Mouse (Mus musculus): ENCODE measurements around the gene Nlk.
"Not testable (repeated sequence)": the region's sequence is repeated elsewhere in the genome, so short reads cannot be mapped to it uniquely, and the experiment has no call there.

Gene Nlk

DNA sequence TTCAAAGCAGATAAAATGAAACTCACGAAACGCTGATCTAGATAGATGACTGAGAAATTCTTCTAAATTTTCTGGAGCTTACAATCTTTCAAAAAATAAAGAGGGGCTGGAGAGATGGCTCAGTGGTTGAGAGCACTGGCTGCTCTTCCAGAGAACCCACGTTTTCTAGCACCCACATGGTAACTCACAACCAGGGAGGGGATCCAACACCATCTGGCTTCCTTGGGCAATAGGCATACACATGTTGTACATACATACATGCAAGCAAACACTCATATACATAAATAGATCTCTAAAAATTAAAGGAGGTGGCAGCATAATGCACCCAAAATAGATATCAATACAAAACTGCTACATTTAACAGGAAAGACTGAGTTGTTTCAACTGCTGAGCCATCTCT is 16.1 kb downstream of the Nlk start:
- DNase-seq (ENCODE audit: low spot score), result no peak

DNA sequence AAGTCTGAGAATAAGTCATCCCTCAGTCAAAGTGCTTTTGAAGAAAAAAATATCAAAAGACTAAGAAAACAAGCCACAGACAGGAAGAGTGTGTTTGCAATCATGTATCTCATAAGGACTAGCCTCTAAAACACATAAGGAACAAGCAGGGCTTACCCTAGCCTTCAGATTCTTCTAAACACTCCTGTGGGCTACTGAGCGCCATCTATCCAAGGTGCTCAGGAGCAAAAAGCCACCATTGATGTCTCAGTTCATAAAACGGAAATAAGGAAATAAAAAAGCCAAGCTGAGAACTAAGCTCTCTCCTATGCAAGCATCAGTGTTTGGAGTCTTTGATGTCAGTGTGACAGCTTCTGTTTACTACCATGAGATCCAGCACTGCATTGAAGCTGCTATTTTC is 18.4 kb downstream of the Nlk start:
- DNase-seq (ENCODE audit: low spot score), result no peak

DNA sequence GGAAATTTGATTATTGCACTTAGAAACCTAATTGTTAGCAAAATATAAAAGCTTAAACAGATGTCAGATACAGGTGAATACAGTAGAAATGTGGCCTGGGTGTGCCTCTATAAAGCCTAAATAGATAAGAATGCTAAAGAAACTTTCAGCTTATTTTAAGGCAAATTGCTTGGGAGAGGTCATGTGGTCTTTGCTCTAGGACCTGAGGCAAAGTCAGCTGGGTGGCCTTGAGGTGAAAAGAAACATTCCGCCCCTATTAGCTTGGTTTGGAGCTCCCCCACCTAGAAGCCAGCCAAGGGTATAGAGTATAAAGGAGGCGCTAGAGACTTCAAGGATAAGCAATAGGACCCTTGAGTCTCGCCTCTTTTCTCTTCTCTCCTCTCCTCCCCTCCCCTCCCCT is 28.5 kb downstream of the Nlk start:
- no peak for DNase-seq (ENCODE audit: low spot score)

DNA sequence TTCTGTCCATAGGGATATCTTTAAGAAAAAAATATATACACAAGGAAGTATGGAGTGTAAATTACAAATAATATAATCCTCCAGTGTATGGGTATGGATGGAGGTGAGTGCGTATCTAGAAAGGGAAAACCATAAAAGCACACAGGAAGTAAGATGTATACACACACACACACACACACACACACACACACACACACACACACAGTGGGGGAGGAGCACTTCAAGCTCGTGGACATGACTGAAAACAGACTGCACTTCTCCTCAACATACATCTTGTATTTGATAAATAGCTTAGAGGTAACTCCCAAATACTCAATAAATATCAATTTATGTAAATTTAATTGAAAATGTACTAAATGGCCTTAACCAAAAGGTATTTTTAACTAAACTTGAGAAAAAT is 32.3 kb downstream of the Nlk start:
- no peak for DNase-seq (ENCODE audit: low spot score)

DNA sequence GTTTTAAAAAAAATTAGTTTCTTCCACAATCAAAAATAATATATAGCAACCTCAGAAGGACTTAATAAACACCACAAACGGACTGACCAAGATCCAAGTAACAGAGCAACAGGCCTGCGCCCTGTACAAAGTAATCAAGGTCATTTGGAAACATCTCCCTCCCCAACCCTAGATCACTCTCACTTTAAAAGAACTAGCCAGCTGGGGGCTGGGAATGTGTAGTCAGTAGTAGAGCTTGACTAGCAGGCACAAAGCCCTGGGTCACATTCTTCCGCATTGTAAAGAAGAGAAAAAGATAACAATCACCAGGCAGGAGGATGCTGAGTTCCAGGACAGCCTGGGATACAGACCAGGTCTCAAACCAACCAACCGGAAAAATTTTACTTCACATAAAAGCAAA is 33.3 kb downstream of the Nlk start:
- DNase-seq (ENCODE audit: low spot score), result peak; percentile 16

DNA sequence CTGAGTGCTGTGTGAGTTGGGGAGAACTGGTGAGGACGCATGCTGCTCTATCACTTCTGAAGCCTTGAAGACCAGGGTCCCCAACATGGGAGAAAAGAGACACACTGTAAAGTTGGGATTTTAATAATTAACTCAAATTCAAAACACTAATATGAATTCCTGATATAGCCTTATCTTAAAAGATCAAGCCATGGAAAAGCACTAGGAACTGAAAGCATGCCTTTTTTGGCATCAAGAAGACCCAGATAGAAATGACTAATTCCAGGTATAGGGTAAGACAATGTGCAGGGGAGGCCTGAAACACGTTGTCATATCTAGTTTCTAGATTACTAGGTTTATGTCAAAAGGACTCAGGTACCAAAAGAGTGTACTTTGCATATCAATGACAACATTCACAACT is 48.0 kb downstream of the Nlk start:
- no peak for DNase-seq (ENCODE audit: low spot score)

DNA sequence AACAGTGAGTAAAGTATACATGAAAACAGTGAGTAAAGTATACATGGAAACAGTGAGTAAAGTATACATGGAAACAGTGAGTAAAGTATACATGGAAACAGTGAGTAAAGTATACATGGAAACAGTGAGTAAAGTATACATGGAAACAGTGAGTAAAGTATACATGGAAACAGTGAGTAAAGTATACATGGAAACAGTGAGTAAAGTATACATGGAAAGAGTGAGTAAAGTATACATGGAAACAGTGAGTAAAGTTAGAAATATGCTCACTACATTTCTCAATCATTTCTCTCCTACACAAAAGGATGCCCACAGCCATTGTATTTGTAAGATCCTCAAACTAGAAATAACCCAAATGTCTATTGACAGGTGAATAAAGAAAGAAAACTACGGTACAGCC is 48.8 kb downstream of the Nlk start:
- DNase-seq (ENCODE audit: low spot score), result not testable (repeated sequence)

DNA sequence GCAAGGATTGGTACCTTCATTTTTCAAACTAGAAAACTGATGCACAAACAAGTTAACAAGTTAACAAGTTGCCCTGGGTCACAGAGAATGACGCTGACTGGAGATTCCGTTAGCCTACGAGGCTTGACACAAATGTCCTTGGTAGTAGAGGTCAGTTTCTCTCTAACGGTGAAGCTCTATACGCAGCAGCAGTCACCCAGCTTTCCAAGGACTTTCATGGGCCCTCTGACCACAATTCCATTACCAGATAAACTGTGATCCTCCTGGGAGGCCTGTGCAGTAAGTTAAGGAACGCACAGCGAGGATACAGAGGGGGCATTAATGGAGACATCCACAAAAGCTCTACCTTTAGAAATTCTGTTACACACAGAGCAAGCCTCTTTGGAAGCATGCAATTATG is 53.4 kb downstream of the Nlk start:
- no peak for DNase-seq (ENCODE audit: low spot score)

DNA sequence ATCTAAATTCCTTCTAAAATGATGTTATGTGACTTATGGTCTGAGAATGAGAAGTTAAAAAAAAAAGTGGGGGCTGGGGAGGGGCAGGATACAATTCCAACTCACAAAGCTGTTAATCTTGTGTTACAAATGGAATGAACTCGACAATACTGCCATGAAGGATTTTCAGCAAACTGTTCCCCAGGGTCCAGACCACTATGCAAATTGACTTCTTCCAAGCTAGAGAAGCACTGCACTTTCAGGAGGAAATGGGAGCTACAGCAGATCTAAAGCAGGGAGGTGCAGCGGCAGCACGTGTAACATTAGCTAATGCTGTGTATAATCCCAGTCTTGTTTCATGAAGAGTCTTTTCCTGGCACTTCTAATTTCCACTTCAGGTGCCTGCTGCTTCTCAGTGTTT is 55.0 kb downstream of the Nlk start:
- no peak for DNase-seq (ENCODE audit: low spot score)

DNA sequence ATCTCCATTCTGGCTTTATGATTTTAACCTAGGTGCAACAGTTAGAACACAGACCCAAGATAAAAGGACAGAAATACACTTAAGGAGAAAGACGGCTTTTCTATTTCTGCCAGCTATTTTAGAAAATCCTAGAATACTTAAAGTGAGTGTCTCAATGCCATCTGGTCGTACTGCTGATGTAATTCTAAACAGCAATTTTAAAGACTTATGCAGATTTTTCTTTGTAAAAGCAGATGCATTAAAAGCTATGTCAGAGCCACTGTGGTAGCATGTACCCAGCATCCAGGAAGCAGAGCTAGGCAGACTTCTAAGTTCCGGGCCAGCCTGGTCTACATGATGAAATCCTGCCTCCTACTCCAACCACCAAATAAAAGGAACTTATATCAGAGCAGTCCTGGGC is 56.1 kb downstream of the Nlk start:
- no peak for DNase-seq (ENCODE audit: low spot score)

DNA sequence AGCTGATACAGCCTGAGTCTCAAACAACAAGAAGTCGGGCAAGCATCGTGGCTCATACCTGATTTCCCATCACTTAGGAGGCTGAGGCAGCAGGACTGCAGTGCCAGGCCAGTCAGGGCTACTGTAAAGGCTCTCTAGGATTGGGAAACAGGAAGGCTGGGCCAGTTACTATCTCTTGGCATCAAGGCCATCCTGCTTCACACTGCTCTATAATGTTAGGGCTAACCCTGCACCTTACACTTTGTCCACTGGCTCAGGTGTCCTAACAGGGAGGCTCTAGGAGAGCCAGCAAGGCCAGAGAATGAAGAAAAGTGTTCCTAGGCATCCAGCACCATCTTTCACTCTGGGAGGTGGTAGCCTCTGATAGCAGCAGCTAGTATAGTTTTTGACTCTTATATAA is 64.4 kb downstream of the Nlk start:
- DNase-seq (ENCODE audit: low spot score), result no peak

DNA sequence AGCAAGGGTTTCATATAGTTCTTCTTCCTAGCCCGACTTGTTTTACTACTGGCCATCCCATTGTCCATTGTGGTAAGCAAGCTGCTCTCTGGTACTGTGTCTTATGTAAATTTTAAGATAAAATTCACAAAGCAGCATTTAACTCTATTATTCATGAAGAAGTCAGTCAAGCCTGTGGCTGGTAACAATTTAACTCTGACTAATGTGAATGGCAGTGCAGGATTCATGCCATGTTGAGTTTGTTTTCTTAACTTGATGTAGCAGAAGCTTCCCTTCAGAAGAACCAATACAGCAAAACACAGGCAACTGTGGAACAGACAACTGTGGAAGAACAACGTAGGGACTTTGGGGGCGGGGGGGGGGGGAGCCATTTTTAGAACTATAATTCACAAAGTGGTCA is 68.3 kb downstream of the Nlk start:
- no peak for DNase-seq (ENCODE audit: low spot score)

DNA sequence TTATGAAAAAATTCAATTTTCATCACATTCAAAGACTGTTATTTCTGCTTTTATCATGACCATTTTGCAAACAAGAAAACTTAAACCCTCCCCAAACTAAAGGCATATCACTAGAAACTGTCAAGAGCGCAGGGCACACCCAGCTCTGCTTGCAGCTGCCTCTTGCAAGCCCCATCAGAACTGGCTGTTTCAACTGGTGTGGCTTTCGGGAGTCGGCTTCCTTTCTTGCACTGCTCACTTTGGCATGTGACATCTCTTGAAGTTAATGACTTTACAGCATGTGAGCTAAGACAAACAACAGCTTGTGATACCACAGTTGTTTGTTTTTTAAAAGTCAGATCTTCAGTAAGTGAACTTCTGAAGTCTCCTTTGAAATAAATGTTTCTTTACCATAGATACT is 72.8 kb downstream of the Nlk start:
- no peak for DNase-seq (ENCODE audit: low spot score)

DNA sequence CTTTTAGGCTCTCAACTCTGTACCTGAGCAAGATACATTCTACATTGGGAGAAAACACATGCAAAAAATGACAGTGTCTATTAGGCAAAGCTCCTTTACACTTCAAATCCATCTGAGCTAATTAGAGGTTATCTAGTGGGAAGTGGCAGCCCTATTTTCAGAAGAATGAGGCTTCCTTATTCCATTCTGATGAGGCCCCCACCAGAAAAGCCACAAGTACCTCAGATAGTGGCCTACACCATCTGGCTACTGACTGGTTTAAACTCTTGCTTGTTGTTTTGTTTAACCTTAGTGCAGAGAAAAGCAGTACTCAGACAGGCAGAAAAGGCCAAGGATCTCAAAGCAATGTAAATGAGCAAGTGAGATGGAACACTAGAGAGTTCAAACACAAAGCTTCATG is 75.2 kb downstream of the Nlk start:
- DNase-seq (ENCODE audit: low spot score), result no peak

DNA sequence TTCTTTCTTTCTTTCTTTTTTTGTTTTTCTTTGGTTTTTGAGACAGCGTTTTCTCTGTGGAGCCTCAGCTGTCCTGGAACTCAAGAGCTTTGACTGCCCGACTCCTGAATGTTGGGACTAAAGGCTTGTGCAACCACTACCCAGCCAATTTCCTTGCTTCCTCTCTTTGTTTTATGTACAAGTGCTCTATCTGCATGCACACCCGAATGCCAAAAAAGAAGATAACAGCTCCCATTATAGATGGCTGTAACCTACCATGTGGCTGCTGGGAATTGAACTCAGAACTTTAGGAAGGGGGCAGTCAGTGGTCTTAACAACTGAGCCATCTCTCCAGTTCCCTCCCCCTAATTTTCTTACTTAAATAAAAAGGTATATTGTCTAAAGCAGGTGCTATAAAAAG is 77.0 kb downstream of the Nlk start:
- no peak for DNase-seq (ENCODE audit: low spot score)

DNA sequence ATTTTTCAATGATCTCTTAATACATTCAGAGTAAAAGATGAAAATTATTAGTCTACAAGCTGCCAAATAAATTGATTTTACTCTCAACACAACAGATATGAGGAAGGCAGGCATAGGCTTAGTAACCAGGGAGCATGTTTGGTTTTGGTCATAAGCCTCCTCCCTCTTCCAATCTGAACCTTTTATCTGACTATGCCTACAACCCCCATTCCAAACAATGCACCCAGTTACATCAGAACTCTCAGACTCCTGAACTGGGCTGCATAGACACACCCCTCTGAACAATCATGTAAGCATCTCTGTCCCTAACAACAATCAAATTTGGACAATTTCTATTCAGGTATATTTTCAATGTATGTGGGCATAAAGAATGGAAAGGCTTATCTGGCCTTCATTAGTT is 85.9 kb downstream of the Nlk start:
- no peak for DNase-seq (ENCODE audit: low spot score)

DNA sequence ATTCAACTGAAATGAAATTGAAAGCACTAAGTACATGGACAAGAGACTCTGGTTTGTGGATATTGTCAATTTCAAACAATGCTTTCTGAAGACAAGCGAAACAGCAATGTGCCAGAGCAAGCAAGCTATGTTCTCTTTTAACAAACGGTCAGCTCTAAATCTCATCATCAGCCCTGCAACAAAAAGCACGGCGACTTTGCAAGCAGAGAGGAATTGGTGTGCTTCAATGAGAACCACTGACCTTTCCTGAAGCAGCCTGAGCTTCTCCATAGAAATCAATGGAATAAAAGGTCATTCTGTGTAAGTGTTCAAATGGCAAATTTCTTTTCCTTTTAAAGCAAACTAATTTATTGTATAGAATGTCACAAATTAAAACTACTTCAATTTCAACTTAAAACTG is 87.5 kb downstream of the Nlk start:
- DNase-seq (ENCODE audit: low spot score), result no peak

DNA sequence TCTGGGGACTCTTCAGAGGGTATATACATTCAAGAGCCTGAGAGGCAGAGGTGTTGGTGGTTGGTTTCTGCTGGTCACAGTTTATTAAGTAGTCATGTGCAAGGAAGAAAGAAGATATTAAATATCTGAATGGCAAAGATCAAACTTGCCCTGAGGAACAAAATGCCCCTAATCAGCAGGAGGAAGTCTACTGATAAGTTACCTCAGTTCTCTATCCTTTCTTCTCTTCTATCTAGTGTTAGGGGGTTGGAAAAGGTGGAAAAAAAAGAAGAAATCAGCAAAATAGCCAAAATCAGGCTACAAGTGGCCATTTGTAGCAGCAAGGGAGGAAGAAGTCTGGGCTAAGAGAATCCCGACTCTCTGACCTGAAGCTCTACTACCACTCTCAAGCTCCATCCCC is 92.3 kb downstream of the Nlk start:
- no peak for DNase-seq (ENCODE audit: low spot score)

DNA sequence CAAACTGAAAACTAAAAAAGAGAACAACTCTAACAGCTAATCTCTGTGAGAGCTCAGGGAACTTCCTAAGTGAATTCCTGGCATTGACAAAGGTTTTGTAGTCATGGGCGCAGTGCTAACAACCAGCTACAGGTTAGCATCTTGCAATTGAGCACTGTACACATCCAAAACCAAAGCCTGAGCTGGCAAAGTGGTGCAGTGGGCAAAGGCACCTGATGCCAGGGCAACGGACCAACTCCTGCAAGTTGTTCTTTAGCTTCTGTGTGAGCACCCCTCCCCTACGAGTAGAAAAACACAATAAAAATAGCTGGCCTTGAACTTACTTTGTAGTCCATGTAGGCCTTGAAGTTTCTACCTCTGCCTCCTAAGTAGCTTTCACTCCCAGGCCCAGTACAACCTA is 94.4 kb downstream of the Nlk start:
- DNase-seq (ENCODE audit: low spot score), result no peak

DNA sequence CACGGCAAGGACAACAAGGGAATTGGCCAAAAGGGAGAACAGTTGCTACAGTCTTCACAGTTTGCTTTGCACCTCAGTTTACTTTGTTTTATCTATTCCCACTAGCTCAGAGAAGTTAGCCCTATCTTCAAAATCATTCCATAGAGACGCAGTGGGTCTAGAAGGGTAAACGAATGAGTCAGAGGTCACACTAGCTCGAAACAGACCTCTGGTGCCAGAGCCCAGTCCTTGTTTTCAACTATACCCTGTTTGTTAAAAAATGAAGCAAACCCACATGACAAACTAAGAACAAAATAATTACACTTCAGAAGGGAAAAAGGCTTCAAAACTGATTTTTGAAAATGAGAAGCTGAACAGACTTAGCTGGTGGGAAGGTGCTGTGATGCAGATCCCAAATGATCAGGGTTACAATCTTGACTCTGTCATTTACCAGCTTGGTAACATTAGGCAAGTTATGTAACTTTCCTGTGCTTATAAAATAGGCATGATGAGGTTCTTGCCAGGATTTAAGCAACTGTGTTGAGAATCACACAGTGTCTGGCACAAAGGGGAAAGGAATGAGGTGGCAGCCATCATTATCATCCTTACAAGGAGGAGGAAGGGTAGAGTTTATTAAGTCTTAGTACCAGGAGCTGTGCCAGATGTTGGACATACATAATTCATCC is 96.1 kb downstream of the Nlk start:
- DNase-seq (ENCODE audit: low spot score), result no peak

DNA sequence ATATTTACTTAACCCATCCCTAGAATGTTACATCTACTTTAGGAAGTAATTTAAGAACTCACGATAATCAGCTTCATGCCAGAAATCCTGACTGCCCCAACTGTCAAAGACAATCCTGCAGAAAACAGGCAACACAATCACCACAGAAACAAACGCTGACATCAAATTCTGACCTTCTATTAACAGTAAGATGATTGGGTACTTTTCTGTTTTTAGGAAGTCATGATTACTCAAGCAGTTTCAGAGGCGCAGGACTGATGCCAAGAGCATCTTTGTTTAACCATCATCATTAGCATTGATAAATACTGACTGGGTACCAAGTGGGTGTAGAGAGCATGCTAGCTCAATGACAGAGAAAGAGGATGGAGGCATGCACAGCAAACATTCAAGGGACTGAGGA is 96.7 kb downstream of the Nlk start:
- DNase-seq (ENCODE audit: low spot score), result no peak

DNA sequence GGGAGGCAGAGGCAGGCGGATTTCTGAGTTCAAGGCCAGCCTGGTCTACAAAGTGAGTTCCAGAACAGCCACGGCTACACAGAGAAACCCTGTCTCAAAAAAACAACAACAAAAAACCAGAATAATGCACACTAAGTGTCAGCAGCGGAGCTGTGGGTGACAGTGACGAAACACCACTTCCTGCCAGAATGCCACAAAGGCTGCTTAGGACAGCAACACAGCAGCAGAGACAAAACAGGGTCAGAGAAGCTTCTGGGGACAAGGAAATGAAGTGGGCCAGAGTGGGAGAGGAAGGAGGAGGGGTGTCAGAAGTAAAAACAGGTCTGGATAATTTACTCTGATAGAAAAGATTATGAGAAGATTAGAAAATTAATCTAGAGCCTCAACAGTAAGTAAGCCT is 97.1 kb downstream of the Nlk start:
- DNase-seq (ENCODE audit: low spot score), result no peak

DNA sequence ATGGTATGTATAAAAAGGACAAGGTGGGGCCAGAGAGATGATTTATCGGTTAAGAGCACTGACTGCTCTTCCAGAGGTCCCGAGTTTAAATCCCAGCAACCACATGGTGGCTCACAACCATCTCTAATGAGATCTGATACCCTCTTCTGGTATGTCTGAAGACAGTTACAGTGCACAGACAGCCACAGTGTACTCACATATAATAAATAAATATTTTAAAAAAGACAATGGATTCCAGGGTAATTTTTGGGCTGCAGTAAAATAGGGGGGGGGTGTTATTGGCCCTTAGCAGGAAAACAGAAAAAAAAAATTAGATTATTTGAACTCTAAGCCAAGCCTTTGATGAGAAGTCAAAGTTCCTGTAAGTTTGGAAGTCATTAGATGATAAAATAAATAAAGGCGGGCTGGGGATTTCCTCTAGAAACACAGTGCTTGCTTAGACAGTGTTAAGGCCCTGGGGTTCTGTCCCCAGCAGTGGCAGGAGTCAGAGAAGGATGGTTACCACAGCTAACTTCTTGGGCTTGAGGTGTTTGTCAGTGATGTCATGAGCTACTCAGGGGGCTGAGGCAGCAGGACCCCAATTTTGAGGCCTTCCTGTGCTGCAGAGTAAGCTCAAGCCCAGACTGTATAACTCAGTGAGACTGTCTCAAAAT is 98.3 kb downstream of the Nlk start:
- DNase-seq (ENCODE audit: low spot score), result no peak

DNA sequence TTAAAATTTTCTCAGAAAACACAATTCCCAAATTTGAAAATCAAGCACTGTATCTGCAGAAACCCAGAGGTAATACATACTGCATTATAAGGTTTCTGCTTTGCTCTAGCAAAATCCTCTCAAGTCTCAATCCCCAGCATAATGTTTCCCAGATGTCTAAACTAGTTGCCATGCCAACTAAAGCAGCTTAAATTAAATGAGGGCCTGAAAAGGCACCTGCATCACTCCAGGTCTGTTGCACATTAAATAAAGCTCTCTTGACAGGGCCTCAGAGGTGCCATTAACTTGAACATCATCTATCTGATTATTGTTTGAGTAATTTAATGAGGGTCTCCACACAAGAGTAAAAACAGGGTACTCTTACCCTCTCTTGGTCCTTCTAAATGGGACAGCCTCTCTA is 100.4 kb downstream of the Nlk start:
- DNase-seq (ENCODE audit: low spot score), result peak; percentile 63

Measured in MN1 (cell line).